Mouse (Mus musculus) regulatory T cell (primary cell): ENCODE results near the gene Elmo2.

Source experiments
- in situ Hi-C: fragments of 300-600 bp; cut with MboI, MseI; formaldehyde crosslinking; loops from one replicate; pipeline ENCODE4 v1.15.1; 2025; ENCODE audit warnings: high pct_unique_total_duplicates

Elmo2 gene

GRCm38 (mm10) chr2:165300885-165301284 lies 25.4 kb downstream of the Elmo2 start:
- in situ Hi-C loops: no loop called here

GRCm38 (mm10) chr2:165300424-165300823 lies 25.9 kb downstream of the Elmo2 start:
- in situ Hi-C loops: no loop called here

- in situ Hi-C loops: no loop called here
Observed at GRCm38 (mm10) chr2:165297429-165297828, 28.9 kb downstream of the Elmo2 start.

- in situ Hi-C loops: no loop called here
Observed at GRCm38 (mm10) chr2:165296571-165296970, 29.7 kb downstream of the Elmo2 start.

GRCm38 (mm10) chr2:165288315-165289031 lies 37.8 kb downstream of the Elmo2 start:
- in situ Hi-C loops: no loop called here

- in situ Hi-C loops: no loop called here
Observed at GRCm38 (mm10) chr2:165287202-165287984, 38.9 kb downstream of the Elmo2 start, which contains the start of gene Slc35c2. Gene Slc35c2 (minus strand): TSS chr2:165287869.

GRCm38 (mm10) chr2:165286361-165287201 lies 39.7 kb downstream of the Elmo2 start:
- in situ Hi-C loops: no loop called here

GRCm38 (mm10) chr2:165285621-165286020 lies 40.7 kb downstream of the Elmo2 start:
- in situ Hi-C loops: no loop called here

GRCm38 (mm10) chr2:165285034-165285433 lies 41.2 kb downstream of the Elmo2 start:
- in situ Hi-C loops: no loop called here

- in situ Hi-C loops: no loop called here
Observed at GRCm38 (mm10) chr2:165284377-165284776, 41.9 kb downstream of the Elmo2 start.

GRCm38 (mm10) chr2:165283644-165284043 lies 42.6 kb downstream of the Elmo2 start:
- in situ Hi-C loops: no loop called here

- in situ Hi-C loops: no loop called here
Observed at GRCm38 (mm10) chr2:165281779-165282311, 44.4 kb downstream of the Elmo2 start.

- in situ Hi-C loops: loop anchor here (5.0 kb wide), 1 partner anchor 202 kb away; no protein-coding TSS in a partner anchor
Observed at GRCm38 (mm10) chr2:165279351-165279750, 46.9 kb downstream of the Elmo2 start.

GRCm38 (mm10) chr2:165277188-165277740 lies 49.0 kb downstream of the Elmo2 start:
- in situ Hi-C loops: loop anchor here (5.0 kb wide), 1 partner anchor 200 kb away; no protein-coding TSS in a partner anchor

- in situ Hi-C loops: loop anchor here (5.0 kb wide), 1 partner anchor 199 kb away; no protein-coding TSS in a partner anchor
Observed at GRCm38 (mm10) chr2:165275824-165276223, 50.5 kb downstream of the Elmo2 start.

- in situ Hi-C loops: loop anchor here (5.0 kb wide), 1 partner anchor 198 kb away; no protein-coding TSS in a partner anchor
Observed at GRCm38 (mm10) chr2:165275124-165275640, 51.1 kb downstream of the Elmo2 start.

- in situ Hi-C loops: no loop called here
Observed at GRCm38 (mm10) chr2:165273589-165273988, 52.7 kb downstream of the Elmo2 start.

GRCm38 (mm10) chr2:165271326-165271725 lies 55.0 kb downstream of the Elmo2 start:
- in situ Hi-C loops: no loop called here

- in situ Hi-C loops: no loop called here
Observed at GRCm38 (mm10) chr2:165270858-165271257, 55.4 kb downstream of the Elmo2 start.

GRCm38 (mm10) chr2:165266739-165267138 lies 59.5 kb downstream of the Elmo2 start:
- in situ Hi-C loops: no loop called here

- in situ Hi-C loops: no loop called here
Observed at GRCm38 (mm10) chr2:165263861-165264260, 62.4 kb downstream of the Elmo2 start.
